8 mouse cellular contexts compared by ENCODE assay signal in genomic region chr17:48100441-48101417, GRCm38 (mm10). TPM values are rescaled to one million over a fixed set of nuclear protein-coding genes. Genes with fewer than 3 reads are reported as not detected.
DNase-seq lines count a peak whose midpoint lies in the region; ATAC-seq and TF ChIP-seq lines count a peak whose summit lies in the region.

No protein-coding gene starts in this region.

- peak; percentile 93 for DNase-seq in ZHBTc4 (ENCODE audit: low read depth, low spot score)
- DNase-seq in gastrocnemius, adult 2 months, result peak; percentile 87
- peak; percentile 82 to 91 for DNase-seq in left cerebral cortex, adult 18-20 months (ENCODE audit: low spot score in 2 of 2)
- DNase-seq in lung, postnatal 4 days, result peak; percentile 88 to 90
- DNase-seq in retina, postnatal 7 days (ENCODE audit: low read depth, low spot score), result peak; percentile 84
- peak; percentile 68 to 75 for DNase-seq in urinary bladder, adult 18-20 months (ENCODE audit: low spot score in 2 of 2)

- H3K27me3 ChIP-seq in hindbrain, embryonic 16.5 days (replicated peaks; ENCODE audit: control insufficient read depth, insufficient read depth, low read length), result peaks cover 33% of the 10 kb centered on the region

- intact Hi-C loops in gastrocnemius, adult 2 months (cut with DNase I), result loop anchor here (1.0 to 5.0 kb wide), 4 partner anchors 56 to 308 kb away; no protein-coding TSS in a partner anchor

- H3K4me1 ChIP-seq in hindbrain, embryonic 16.5 days (ENCODE audit: control insufficient read depth, insufficient read depth, low read depth, low read length), result peaks cover 25% of the 10 kb centered on the region

- peak overlapping the region; percentile 54 for H3K4me3 ChIP-seq in gastrocnemius, adult 2 months
- peak overlapping the region; percentile 27 for H3K4me3 ChIP-seq in hindbrain, embryonic 16.5 days (ENCODE audit: low read length)

- peak; percentile 69 for TF ChIP-seq CTCF in gastrocnemius, adult 2 months (IDR thresholded peaks at IDR 0.05)

- H3K36me3 ChIP-seq in hindbrain, embryonic 16.5 days (ENCODE audit: control insufficient read depth, insufficient read depth, low read length), result no peaks in the 10 kb centered on the region

- ATAC-seq in common myeloid progenitor, adult 5-6 weeks (replicated peaks; ENCODE audit: low read depth, poor library complexity, severe bottlenecking), result peak; percentile 85
- ATAC-seq in hindbrain, embryonic 16.5 days, result peak; percentile 84

- H3K9me3 ChIP-seq in hindbrain, embryonic 16.5 days (ENCODE audit: control insufficient read depth, low read length), result no peaks in the 10 kb centered on the region

- 14% methylated on average over 20 of the region's 21 CpGs for WGBS in hindbrain, embryonic 16.5 days

- H3K4me2 ChIP-seq in hindbrain, embryonic 16.5 days (ENCODE audit: low read length), result peak overlapping the region; percentile 48

- H3K9ac ChIP-seq in hindbrain, embryonic 16.5 days (ENCODE audit: low read depth, low read length), result no peak overlapping the region

- H3K27ac ChIP-seq in gastrocnemius, adult 2 months, result no peak overlapping the region
- H3K27ac ChIP-seq in hindbrain, embryonic 16.5 days (ENCODE audit: low read depth, low read length), result no peak overlapping the region

RNA-seq across cellular contexts. Expression of gene 1700067P10Rik, which starts 11.6 kb away (rescaled TPM):
- total RNA-seq in common myeloid progenitor, adult 5-6 weeks (2017), result not detected in 2 replicates
- total RNA-seq in gastrocnemius, adult 2 months (2021), result not detected
- polyA plus RNA-seq in hindbrain, embryonic 16.5 days (2015; fragmentation: Nextera tagmentation; extraction: Ambion mirVana), result 0.24 TPM in 2 replicates
- total RNA-seq in left cerebral cortex, adult 18-20 months (2021), result not detected

RNA-seq across cellular contexts. Expression of gene 9830107B12Rik, which starts 45.3 kb away (rescaled TPM):
- total RNA-seq in common myeloid progenitor, adult 5-6 weeks (2017), result 1.4 TPM in 1 of 2 replicates, not detected in the other
- total RNA-seq in gastrocnemius, adult 2 months (2021), result under 1 TPM in 1 of 2 experiments, not detected in 1; 0.13 TPM
- not detected in 2 replicates for polyA plus RNA-seq in hindbrain, embryonic 16.5 days (2015; fragmentation: Nextera tagmentation; extraction: Ambion mirVana)
- total RNA-seq in left cerebral cortex, adult 18-20 months (2021), result not detected
